Mouse (Mus musculus): Measurements from ENCODE around the gene Espl1.

Gene Espl1

DNA sequence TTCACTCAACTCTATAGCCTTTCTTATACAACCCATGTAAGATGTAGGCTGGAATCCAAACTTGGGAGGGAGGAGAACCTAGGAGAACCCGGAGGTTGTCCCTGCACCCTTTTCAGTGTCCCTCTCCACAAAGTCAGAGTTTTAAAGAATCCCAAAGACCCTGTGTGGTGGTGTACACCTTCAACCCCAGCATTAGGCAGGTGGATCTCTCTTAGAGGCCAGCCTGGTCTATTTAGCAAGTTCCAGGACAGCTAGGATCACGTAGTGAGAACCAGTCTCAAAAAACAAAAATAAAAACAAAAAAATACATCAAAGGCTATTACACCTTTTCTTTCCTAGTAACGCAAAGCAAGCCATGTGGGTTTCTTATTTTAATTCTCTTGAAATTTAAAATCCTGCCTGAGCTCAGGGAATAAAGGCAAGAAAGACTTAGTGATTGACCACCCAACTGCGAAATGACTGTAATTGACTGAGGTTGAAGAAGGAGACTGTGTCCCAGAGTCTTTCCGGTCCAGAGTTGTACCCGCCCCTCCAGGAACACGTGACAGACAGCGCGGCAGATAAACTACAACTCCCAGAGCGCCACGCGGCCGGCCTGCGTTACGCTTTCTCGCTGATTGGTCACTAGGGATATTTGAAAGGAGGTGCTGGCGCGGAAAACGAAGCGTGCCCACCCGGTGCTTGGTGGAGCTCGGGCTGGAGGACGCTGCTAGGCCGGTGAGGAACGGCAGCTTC is at the start of gene Espl1:
Gene Espl1 (plus strand): TSS at position 634 of the 735 bp plus-strand sequence.
- peak; percentile 91 to 97 for DNase-seq (ENCODE audit: low spot score in 2 of 2)

DNA sequence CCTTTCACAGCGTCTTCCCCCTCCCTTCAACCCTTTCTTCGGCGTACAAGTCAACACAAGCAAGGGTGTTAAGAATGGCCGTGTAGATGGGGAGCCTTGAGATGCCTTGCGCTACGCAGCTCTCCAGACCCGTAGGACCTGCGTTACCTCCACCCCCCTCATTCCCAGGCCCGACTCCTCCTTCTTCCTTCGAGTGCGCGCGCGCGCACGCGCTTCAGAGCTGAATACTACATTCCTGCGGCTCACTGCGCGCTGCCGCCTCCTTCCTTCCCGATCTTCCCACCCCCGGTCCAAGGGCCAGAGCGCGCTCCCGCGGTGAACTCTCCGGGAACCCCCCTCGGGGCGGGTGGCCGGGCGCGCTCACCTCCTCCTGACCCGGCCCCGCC is 49.2 kb upstream of the Espl1 start:
- DNase-seq (ENCODE audit: low spot score in 2 of 2), result peak; percentile 43 to 74

DNA sequence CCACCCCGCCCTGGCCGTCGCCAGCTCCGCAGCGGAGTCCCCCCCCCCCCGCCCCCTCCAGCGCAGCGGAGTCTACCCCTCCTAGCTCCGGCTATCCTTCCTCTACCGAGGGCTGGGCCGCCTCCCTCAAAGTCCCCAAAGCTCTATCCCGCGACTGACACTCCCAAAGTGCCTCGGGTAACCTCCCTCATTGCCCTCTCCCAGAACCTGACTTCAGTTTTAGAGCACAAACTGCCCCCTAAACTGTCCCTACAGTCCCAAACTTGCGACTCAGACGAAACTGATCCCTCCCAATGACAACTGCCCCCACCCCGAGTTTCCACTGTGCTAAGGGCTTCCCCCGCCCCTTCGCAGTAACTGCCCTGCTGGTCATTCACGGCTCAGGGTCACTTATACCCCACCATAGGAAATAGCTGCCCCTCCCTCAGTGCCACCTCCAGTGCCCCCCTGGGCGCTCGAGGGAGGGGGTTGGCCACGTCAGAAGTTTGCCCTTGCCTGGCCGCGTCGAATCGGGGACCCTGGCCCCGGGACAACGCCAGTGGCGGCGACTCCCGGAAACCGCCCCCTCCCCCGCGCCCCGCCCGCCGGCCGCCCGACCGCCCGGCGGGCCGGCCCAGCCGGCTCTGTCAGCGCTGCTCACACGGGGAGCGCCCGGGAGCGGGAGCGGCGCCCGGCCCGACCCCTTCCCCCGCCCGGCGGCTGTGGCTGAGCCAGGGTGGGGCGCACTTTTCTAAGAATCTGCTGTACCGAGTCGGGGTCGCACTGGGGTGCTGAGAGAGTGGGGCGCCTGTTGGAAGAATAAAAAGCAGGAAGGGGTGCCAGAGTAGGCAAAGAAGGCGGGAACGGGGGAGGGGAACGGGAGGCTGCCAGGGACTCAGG is 48.6 kb upstream of the Espl1 start:
- DNase-seq (ENCODE audit: low spot score in 2 of 2), result peak in 1 of 2 experiments; percentile 45

DNA sequence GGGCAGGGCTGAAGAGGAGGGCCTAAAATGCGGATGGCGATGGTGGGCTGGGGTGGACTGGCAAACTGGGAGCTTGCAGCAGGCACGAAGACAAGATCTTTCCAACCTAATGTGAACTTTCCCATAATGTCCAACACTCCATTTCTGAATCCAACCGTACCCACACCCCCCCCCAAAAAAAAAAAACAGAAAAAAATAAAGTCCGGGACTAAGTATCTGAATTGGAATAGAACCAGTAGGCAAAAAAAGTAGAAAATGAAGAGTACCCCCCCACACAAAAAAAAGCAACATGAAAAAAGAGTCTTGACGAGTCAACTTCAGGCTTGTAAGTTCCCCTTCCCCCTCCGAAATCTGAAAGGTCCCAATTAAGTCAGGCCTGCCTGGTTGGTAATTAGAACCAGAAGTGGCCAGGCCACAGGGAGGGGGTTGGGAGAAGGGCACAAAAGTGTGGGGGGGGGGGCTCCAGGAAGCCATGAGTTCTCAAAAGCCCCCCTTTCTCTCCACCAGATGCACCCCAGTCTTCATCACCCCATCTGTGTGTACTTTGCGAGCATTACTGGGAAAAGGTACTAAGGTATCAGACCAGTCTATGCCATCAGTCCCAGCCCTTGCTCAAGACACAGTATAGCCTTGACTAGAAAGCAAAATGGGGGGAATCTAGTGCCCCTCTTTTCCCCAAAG is 47.8 kb upstream of the Espl1 start:
- DNase-seq (ENCODE audit: low spot score in 2 of 2), result no peak

DNA sequence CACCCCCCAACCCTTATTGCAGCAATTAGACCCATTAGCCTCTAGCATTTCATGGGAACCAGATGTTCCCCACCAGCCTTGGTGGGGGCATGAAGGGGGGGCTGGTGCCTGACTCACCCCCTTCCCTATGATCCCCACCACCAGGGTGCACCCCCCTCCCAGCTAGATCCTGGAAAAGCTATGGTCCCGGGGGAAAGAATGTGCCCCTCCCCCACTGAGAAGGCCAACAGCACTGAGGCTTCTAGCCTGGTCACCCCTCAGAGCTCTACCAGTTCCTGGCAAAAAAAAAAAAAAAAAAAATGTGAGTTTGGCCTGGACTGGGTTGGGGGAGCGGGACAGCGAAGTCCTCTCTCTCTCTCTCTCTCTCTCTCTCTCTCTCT is 47.3 kb upstream of the Espl1 start:
- DNase-seq (ENCODE audit: low spot score in 2 of 2), result no peak

DNA sequence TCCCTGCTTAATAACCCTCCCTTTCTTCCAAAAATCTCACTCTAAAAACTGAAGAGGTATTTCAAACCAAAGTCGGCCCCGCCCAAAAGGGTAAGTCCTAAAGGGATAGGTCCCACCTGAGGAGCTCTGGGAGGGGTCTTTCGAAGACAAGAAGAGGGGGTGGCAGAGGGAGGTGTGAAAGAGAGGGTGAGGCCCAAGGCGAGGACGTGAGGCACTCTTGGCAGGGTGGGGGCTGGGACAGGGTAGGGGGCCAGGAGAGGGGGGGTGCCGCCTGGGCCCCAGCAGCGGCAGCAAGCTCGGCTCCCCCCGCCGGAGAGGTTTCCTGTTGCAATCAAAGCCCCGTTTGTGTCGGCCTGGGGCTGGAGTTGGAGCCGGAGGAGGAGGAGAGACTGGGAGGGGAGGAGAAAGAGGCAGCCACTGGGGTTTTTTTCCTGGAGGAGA is 46.8 kb upstream of the Espl1 start:
- no peak for DNase-seq (ENCODE audit: low spot score in 2 of 2)

DNA sequence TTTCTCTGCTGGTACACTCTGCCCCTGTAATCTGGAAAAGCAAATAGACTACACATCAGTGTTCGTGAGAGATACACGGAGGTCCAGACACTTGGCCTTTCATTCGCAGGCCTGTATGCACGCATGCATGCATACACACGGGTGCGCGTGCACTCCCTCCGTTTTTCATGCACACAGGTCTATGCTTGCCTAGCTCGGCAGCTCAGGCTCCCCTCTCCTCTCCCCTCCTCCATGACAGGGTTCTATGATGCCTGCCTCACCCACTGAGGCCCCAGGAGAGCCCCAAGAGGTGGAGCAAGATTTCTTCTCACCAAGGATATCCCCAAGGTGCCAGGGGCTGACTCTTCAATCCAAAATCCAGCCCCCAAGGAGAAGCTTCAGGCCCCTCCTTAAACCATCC is 46.1 kb upstream of the Espl1 start:
- no peak for DNase-seq (ENCODE audit: low spot score in 2 of 2)

DNA sequence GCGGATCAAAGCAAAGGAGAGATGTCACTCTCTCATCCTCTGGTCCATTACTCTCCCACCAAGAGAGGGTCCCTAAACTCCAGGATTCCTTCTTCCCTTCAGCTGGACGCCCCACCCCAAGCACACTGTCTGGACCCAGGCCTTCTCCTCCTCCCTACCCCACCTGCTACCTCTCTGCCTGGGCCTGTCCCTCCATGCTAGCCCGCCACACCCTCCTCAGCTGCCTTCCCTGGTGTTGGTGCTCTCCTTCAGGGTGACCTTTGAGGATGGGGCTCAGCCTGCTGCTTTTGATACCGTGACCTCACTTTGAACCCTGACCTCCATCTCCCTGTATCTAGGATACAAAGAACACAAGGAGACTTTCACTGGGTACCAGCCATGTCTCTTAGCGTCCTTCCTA is 45.5 kb upstream of the Espl1 start:
- no peak for DNase-seq (ENCODE audit: low spot score in 2 of 2)

DNA sequence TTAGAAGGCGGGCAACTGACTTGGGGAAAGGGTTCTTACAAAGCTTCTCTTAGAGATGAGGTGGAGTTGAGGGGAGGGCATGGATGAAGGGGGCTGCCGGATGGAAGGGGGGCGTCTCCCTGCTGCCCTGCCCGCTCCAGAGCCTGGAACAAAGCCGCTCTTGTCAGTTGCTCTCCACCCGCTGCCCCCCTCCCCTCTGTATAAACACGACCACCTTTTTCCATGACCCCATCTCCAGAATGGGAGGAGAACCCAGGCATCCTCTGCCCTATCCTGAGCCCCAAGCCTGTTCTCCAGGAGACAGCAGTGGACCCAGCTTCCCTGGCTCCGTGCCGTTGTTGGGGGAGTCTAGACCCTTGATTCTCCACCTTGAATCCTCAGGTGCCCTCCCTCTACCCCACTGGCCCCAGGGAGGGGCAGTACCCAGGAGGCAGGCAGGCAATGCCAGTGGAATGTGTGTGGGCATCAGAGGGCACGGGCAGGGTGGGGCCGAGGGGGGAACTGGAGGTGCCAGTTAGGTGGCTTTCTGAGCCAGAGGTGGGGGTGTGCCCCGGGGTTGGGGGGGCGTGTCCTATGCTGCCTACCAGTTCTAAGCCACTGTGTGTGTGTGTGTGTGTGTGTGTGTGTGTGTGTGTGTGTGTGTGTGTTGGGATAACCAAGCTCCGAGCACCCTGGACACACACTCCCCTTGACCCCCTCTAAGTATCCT is 40.4 kb upstream of the Espl1 start:
- no peak for DNase-seq (ENCODE audit: low spot score in 2 of 2)

DNA sequence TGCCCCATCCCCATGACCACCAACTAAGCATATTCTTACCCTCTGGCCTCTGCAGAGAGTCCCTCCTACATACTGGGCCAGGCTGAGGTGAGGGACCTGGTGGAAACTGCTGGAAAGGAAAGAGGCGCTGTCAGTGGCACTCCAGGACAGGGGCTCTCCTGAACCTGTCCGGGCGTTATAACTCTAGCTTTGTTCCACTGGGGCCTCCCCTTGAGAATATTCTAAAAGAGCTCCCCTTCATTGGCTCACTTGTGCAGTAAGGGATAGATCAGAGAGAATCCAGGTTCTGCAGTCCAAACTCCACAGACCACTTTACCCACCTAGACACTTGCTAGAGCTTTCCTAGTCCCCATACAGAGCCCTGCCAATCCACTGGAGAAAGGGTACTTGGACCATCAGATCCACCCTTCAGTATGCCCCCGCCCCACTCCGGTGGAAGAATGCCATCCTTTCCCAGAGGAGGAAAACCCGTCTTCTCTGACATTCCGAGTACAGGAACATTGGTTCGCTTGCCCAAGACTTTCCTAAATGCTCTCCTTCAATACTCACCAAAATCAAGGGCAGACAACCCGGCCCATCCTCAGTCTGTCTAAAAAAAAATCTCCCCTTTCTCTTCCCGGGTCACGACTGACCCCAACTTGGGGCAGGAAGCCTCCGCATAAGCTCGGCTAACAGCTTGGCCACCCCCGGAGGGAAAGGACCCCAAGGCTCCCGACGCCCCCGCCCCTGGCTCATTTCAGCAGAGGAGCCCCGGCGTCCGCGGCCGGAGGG is 39.5 kb upstream of the Espl1 start:
- DNase-seq (ENCODE audit: low spot score in 2 of 2), result no peak

DNA sequence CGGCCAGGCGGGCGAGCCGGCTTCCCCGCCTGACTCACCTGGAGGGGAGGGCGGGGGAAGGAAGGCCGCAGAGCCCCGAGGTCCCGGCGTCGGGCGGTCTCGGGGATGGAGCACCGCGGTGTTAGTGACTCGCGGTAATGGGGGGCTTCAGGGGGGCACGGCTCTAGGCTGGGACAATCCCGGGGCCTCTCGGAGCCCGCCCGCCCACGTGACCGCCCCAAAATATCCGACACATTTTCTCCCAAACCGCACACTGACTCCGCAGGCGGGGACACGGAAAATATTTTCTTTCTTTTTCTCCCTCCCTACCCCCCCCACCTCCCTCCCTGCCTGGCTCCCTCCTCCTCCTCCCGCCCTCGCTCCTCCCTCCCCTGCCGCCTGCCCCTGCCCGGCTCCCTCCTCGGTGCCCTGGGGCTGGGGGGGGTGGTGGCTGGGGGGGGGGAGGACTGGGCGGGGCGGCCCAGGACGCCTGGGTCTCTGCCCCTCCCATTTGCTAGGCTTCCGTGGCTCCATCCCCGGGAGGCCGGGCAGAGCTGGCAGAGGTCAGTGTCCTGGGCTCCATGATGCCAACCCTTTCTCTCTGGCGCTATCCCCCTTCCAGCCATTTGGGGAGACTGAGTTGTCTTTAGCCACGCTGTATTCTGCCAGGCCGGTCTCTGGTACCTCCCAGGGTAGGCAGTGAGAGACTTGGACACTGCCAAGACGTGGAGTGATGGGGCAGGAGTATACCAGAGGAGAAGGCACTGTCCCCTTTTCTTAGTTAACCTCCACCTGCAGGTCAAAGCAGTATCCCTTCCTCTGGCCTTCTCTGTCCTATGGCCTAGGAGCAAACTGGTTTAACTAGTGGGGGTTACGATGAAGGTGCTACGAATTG is 38.6 kb upstream of the Espl1 start, which contains the start of gene Rarg:
Gene Rarg (minus strand): TSS at position 316 of the 874 bp plus-strand sequence.
- DNase-seq (ENCODE audit: low spot score in 2 of 2), result no peak

DNA sequence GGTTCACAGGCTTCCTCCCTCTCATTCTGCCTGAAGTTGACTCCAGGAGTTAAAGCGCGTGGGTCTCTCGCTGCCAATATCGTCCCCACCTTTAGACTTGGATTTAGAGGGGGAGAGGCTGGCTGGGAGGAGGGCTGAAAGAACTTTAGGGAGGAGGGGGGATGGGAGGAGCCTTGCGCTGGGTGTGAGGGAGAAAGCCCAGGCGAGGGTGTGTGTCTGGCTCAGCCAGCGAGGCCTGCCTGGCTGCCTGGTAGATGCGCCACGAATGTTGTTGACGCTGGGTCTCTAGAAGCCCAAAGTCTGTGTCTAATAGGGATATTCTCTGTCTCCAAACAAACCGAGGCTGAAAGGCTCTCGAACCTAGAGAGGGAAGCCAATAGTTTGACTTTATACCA is 38.0 kb upstream of the Espl1 start:
- no peak for DNase-seq (ENCODE audit: low spot score in 2 of 2)

DNA sequence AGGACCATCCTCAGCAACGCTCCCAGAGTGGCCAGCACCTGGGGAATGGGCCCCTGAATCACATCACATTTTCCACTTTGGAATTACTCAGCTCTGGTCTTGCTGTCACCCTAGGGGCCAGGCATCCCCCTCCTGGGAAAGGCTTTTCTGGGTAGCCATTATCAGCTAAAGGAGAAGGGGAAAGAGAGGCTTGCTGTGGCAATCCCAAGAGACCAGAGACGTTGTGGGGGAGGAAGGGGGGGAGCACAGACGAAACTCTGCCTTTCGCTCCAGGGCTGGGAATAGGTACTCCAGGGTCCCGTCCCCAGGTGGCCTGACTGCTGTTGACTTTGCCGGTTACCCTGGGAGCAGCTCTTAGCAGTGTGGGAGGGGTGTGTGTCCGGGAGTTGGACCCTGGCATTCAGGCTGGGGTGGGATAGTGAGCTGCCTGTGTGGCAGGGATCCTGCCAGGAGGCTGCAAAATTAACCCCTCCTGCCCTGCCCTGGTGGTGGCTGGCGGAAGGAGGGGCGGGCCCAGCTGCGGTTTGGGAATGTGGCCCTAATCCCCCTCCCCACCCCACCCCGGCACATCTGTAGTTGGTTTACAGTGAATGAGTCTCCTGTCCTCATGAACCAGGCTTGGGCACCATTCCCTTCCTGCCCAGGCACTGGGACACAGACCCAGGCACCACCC is 37.3 kb upstream of the Espl1 start:
- DNase-seq (ENCODE audit: low spot score in 2 of 2), result no peak

DNA sequence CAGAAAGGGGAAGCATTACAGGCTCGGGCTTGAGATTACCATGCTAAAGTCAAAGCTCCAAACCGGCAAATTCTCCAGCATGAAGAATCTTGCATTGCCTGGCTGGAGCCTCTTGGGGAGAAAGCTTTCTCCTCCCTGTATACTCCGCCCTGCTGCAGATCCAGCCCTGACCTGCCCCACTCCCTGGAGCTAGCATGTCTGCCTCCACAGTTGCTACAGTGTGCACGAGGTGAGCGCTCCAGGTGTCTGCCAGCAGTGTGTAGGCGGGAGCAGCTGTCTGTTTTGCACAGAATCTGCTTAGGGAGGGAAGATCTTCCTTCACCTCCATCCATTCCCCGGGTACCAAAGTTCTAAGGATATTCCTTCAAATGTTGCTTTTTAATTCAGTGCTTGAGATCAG is 33.5 kb upstream of the Espl1 start:
- no peak for DNase-seq (ENCODE audit: low spot score in 2 of 2)

DNA sequence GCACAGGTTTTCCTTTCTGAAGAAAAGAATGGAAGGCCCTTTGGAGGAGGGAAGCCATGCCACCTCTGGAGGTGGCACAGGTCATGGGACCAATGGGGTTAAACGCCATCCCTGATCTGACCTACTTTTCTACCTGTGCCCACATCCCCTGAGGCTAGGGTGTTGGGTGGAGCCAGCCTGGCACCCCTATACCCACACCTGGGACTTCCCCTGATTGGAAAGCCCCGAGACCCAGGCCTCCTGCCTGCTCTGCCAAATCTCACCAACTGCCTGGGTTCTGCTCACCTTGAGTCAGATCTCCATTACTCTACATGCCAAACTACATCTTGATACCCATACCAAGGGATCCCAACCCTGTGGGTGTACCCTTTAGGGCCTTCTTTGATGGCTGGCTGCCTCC is 33.0 kb upstream of the Espl1 start:
- no peak for DNase-seq (ENCODE audit: low spot score in 2 of 2)

DNA sequence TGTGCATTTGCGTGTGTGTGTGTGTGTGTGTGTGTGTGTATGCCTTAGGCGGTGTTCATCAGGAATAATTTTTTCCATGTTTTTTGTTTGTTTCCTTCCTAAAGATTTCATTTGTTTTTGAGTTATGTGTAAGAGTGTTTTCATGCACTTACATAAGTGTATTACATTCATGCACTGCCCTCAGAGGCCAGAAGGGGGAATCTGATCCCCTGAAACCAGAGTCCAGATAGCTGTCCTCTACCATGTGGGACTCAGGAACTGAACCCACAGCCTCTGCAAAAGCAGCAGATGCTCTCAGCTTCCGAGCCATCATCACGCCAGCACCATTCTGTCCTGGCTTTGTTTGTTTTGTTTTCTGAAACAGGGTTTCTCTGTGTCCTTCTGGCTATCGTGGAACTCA is 30.5 kb upstream of the Espl1 start:
- no peak for DNase-seq (ENCODE audit: low spot score in 2 of 2)

DNA sequence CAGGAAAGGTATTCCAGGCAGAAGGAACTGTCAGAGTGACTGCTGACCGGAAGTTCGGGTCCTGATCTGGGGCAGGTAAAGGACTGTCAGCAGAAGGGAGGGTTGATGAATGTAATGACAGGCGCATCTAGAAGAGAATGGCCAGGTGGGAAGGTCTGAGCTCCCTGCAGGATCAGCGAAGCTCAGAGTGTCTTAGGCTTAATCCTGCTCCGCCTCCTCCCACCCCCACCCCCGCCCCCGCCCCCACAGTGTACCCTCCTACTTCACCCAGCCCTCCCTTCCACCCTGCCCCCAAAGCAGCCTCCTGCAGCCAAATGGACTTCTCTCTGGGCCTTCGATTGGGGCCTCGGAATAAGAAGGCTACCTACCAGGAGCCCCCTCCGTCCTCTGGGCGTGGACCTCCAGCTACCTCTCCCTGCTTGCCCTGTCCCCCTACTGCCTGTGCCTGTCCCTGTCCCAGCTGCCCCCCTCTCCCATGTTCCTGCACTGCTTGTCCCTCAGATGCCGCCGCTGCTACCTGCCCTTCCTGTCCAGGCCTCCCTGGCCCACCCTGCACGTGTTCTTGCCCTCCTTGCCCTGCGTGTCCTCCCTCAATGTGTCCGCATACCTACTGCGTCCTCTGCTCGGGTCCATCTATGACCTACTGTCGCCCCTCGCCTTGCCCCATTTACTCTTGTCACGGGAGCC is 25.6 kb upstream of the Espl1 start, which contains the start of gene Gm9918:
Gene Gm9918 (plus strand): TSS at position 290 of the 687 bp plus-strand sequence.
- DNase-seq (ENCODE audit: low spot score in 2 of 2), result no peak

DNA sequence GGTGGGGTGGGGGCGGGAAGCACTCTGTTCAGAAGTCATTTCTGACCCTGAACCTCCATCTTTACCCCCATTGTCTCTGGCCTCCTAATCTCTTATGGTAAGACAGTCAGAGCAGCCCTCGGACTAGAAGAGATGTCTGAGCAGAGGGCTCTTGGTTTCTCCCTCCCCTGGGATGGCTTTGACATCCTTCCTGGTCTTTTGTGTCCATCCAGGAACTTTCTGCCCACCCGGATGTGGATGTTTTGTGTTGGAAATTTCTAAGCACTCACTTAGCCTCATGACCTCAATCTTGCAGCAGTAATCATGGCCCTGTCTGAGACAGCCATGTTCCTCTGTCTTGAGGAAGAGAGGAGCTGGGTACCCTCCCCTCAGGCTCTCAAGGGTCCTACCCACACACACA is 24.6 kb upstream of the Espl1 start:
- no peak for DNase-seq (ENCODE audit: low spot score in 2 of 2)
